Mouse (Mus musculus) brain, adult 2 months (tissue): ENCODE measurements around the gene B3galt2.

ENCODE experiments used
- DNase-seq: peaks from one replicate; pipeline ENCODE4 v3.0.0; 2011; ENCODE audit warnings: low read depth, low spot score

The B3galt2 gene

GRCm38 (mm10) chr1:143702741-143703262 is 62.3 kb downstream of the B3galt2 start, which contains the start of gene Cdc73:
Gene Cdc73 (minus strand): TSS chr1:143702893.
- DNase-seq: peak; percentile 94
